Mouse (Mus musculus) brain, adult 10 weeks (tissue): ENCODE data around the gene Ankrd1. TPM values are rescaled to one million over a fixed set of nuclear protein-coding genes. Genes with fewer than 3 reads are reported as not detected.

Source experiments
- polyA plus RNA-seq: library from polyadenylated mRNA; stranded (reverse); fragments of 350-450 nt; fragmentation: Illumina TruSeq; extraction: RNeasy Lipid Tissue Mini Kit (QIAGEN cat#74804); gene quantifications from one replicate; pipeline ENCODE4 v1.2.3, GENCODE M21; 2015; ENCODE audit warnings: low read depth, low replicate concordance

Ankrd1 gene
- not detected for polyA plus RNA-seq

DNA sequence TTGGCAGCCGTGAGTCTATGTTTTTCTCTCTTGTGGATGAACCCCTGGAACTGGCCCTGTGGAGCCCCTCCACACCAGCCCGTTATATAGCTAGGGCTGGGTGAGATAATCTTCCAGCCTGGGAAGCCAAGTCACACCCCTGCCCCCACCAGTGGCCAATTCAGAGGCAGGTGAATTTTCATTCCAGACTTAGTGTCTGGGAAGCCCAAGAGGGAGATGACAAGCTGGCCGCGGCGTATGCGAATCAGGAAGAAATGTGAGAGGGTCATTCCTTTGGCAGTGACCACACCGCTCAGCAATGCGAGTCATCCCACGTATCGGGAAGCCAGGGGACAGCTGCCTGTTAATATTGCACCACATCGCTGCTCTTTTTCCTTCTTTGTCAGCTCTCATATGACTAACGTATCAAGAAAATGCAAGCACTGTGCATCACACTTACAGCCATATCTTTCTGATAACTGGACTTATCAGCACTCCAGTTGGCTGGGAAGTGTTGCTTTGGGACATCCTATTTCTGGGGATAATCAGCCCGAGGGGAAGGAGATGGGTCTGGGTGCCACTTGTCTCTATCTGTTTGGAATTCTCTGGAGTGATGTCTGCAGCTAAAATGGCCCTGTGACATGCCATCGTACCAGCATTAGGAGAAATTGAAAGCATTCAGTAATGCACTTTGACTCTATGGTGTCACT lies at the start of gene Ankrd1:
Ankrd1 (minus strand) TSS at position 317 of the 689 bp plus-strand sequence.

GRCm38 (mm10) chr19:36083262-36084225 lies 36.4 kb downstream of the Ankrd1 start, which contains the start of gene Rpp30:
TSS of gene Rpp30 (plus strand) at chr19:36083716.

Other genes with a start within 250 kb of the Ankrd1 start
- gene Htr7, start 62.6 kb downstream of the Ankrd1 start, polyA plus RNA-seq: 8.9 TPM
- 22.2 TPM for gene Rpp30, start 36.4 kb downstream of the Ankrd1 start, polyA plus RNA-seq
- gene Pcgf5, start 228.2 kb upstream of the Ankrd1 start, polyA plus RNA-seq: 15.8 TPM